Mouse (Mus musculus) hindbrain, embryonic 15.5 days (tissue): ENCODE measurements around the gene Reg2. TPM values are rescaled to one million over a fixed set of nuclear protein-coding genes. Genes with fewer than 3 reads are reported as not detected.
"Not testable (repeated sequence)": the region's sequence is repeated elsewhere in the genome, so short reads cannot be mapped to it uniquely, and the experiment has no call there.

Experiments used
- ATAC-seq: fragments of 200-750 bp; cut with Nextera tagmentation; 2 replicates; pipeline ENCODE4 v1.8.0; 2017; ENCODE audit warnings: low read depth, moderate number of reproducible peaks, moderate TSS enrichment; ENCODE audit not compliant: low FRiP score
- H3K27ac ChIP-seq: fragments of 300-500 bp; sonication (generic); replicated peaks from 2 replicates; pipeline ENCODE4 v1.5.1; 2015; ENCODE audit warnings: mild to moderate bottlenecking, inconsistent platforms
- H3K27me3 ChIP-seq: fragments of 300-500 bp; sonication (generic); 2 replicates; pipeline ENCODE4 v1.6.1; 2015; ENCODE audit warnings: control low read depth, inconsistent platforms
- H3K36me3 ChIP-seq: fragments of 300-500 bp; sonication (generic); 2 replicates; pipeline ENCODE4 v1.6.1; 2015; ENCODE audit warnings: control low read depth, inconsistent platforms
- H3K4me1 ChIP-seq: fragments of 300-500 bp; sonication (generic); replicated peaks from 2 replicates; pipeline ENCODE4 v1.6.1; 2015; ENCODE audit warnings: control low read depth, inconsistent platforms
- H3K4me2 ChIP-seq: fragments of 300-500 bp; sonication (generic); 2 replicates; pipeline ENCODE4 v1.6.1; 2015; ENCODE audit warnings: moderate library complexity, mild to moderate bottlenecking, inconsistent platforms
- H3K4me3 ChIP-seq: fragments of 300-500 bp; sonication (generic); 2 replicates; pipeline ENCODE4 v1.5.1; 2015; ENCODE audit warnings: mild to moderate bottlenecking, inconsistent platforms
- H3K9ac ChIP-seq: fragments of 300-500 bp; sonication (generic); 2 replicates; pipeline ENCODE4 v1.6.1; 2015; ENCODE audit warnings: inconsistent platforms
- H3K9me3 ChIP-seq: fragments of 300-500 bp; sonication (generic); 2 replicates; pipeline ENCODE4 v1.6.1; 2016; ENCODE audit warnings: control low read depth, inconsistent platforms
- WGBS: fragments of 180-500 bp; shearing (Covaris S2); methylation state at CpG from one replicate; pipeline ENCODE4 v1.1.7; 2015; 5-methylcytosine and 5-hydroxymethylcytosine counted together
- polyA plus RNA-seq: library from polyadenylated mRNA; unstranded; fragments of >200 nt; fragmentation: Nextera tagmentation; extraction: Ambion mirVana; gene quantifications from 2 replicates; pipeline ENCODE4 v1.2.1, GENCODE M21; 2015

Gene Reg2
- polyA plus RNA-seq, result not detected in 2 replicates

DNA sequence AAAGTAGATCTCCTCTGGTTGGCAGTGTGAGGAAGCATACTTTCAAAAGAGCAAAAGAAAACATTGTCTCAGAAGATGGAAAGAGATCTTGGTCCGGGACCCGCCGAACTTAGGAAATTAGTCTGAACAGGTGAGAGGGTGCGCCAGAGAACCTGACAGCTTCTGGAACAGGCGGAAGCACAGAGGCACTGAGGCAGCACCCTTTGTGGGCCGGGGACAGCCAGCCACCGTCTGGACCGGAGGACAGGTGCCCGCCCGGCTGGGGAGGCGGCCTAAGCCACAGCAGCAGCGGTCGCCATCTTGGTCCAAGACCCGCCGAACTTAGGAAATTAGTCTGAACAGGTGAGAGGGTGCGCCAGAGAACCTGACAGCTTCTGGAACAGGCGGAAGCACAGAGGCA lies at the start of gene Reg2:
TSS of gene Reg2 (plus strand) at position 301 of the 400 bp plus-strand sequence.
- H3K36me3 ChIP-seq, H3K4me1 ChIP-seq, H3K4me3 ChIP-seq, H3K4me2 ChIP-seq, H3K9me3 ChIP-seq, H3K27me3 ChIP-seq, H3K27ac ChIP-seq, H3K9ac ChIP-seq, ATAC-seq: not testable (repeated sequence)
- WGBS, result 98% methylated on average over 5 of the region's 17 CpGs

GRCm38 (mm10) chr6:78361971-78362563 lies 33.4 kb upstream of the Reg2 start:
- Histone ChIP-seq H3K4me1 (no peaks in the 10 kb centered on the region), H3K27ac (no peak overlapping the region), H3K9me3 (no peaks in the 10 kb centered on the region), H3K27me3 (no peaks in the 10 kb centered on the region), H3K36me3 (no peaks in the 10 kb centered on the region), H3K4me2 (no peak overlapping the region), H3K4me3 (no peak overlapping the region), H3K9ac (no peak overlapping the region)
- 70% methylated on average over 2 of the region's 2 CpGs for WGBS
- ATAC-seq, result no peak

GRCm38 (mm10) chr6:78370357-78370756 lies 25.1 kb upstream of the Reg2 start, which contains the start of gene Reg3b:
Gene Reg3b, plus strand, starts transcription at chr6:78370657.
- no peaks in the 10 kb centered on the region for H3K4me1 ChIP-seq
- no peak within 1 kb of the TSS for H3K27ac ChIP-seq
- no peak within 1 kb of the TSS for H3K4me3 ChIP-seq
- no peaks in the 10 kb centered on the region for H3K9me3 ChIP-seq
- no peaks in the 10 kb centered on the region for H3K36me3 ChIP-seq
- no peaks in the 10 kb centered on the region for H3K27me3 ChIP-seq
- ATAC-seq, result no peak
- no peak within 1 kb of the TSS for H3K4me2 ChIP-seq
- no peak within 1 kb of the TSS for H3K9ac ChIP-seq
- WGBS, result 95% methylated on average over 2 of the region's 2 CpGs

- WGBS, result 82% methylated on average over 2 of the region's 2 CpGs
Measured at GRCm38 (mm10) chr6:78378765-78379164, 16.7 kb upstream of the Reg2 start, which contains the start of gene Reg3d. Gene Reg3d, minus strand, starts transcription at chr6:78378865.

DNA sequence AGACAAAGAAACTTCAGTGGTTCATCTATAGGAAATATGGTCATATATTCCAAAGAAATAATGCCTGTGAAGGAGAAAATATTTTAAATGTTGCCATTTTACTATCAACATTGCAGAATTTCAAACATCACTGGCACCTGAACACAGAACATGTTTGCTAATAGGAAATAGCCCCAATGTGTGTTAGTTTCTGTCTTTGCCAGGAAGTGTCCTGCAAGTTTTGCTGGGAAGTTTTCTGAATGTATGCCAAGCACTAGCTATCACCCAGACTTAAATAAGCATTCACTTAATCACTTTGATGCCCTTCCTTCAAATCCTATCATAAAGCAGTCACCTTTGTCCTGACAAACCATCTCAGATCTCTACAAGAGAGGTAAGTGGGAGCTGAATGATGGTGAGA lies 15.0 kb upstream of the Reg2 start, which contains the start of gene Reg3a:
TSS of gene Reg3a (plus strand) at position 301 of the 400 bp plus-strand sequence.
- H3K27me3 ChIP-seq, result no peaks in the 10 kb centered on the region
- H3K9ac ChIP-seq, result no peak within 1 kb of the TSS
- no peaks in the 10 kb centered on the region for H3K4me1 ChIP-seq
- H3K36me3 ChIP-seq, result no peaks in the 10 kb centered on the region
- no peak for ATAC-seq
- H3K4me3 ChIP-seq, result no peak within 1 kb of the TSS
- H3K9me3 ChIP-seq, result no peaks in the 10 kb centered on the region
- H3K4me2 ChIP-seq, result no peak within 1 kb of the TSS
- no peak within 1 kb of the TSS for H3K27ac ChIP-seq

More at GRCm38 (mm10) chr6:78378765-78379164, 16.7 kb upstream of the Reg2 start, which contains the start of gene Reg3d:
- Histone ChIP-seq H3K4me2 (no peak within 1 kb of the TSS), H3K36me3 (no peaks in the 10 kb centered on the region), H3K9ac (no peak within 1 kb of the TSS), H3K4me1 (no peaks in the 10 kb centered on the region), H3K9me3 (no peaks in the 10 kb centered on the region), H3K27me3 (no peaks in the 10 kb centered on the region), H3K4me3 (no peak within 1 kb of the TSS), H3K27ac (no peak within 1 kb of the TSS)
- no peak for ATAC-seq

DNA sequence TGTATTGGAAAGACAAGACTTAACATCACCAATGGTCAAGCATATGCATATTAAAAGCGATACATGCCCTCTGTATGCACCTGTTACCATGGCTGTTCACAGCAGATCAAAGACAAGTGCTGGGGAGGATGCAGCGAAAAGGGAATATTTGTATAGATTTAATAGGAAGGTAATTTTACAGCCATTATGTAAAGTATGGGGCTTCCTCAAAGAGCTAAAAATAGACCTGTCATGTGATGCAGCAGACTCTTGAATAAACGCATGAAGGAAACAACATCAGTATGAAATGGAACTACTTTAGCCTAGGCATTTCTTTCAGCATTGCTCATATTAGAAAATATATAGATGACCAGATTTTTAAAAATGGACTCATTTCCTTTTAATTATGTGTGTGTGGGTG lies 9.8 kb upstream of the Reg2 start:
- no peaks in the 10 kb centered on the region for H3K9me3 ChIP-seq
- H3K36me3 ChIP-seq, result no peaks in the 10 kb centered on the region
- no peak for ATAC-seq
- H3K27ac ChIP-seq, result no peak overlapping the region
- H3K27me3 ChIP-seq, result no peaks in the 10 kb centered on the region
- H3K4me2 ChIP-seq, result no peak overlapping the region
- WGBS, result 72% methylated on average over 3 of the region's 3 CpGs
- no peak overlapping the region for H3K4me3 ChIP-seq
- H3K4me1 ChIP-seq, result no peaks in the 10 kb centered on the region
- H3K9ac ChIP-seq, result no peak overlapping the region

- not testable (repeated sequence) for H3K27ac ChIP-seq, H3K9ac ChIP-seq, H3K4me1 ChIP-seq, H3K9me3 ChIP-seq, ATAC-seq, H3K4me2 ChIP-seq, H3K27me3 ChIP-seq, H3K4me3 ChIP-seq, H3K36me3 ChIP-seq
Measured at GRCm38 (mm10) chr6:78422411-78422810, 27.0 kb downstream of the Reg2 start, which contains the start of gene Reg1. Gene Reg1, plus strand, starts transcription at chr6:78422711.

- Histone ChIP-seq H3K9ac (no peak overlapping the region), H3K4me3 (no peak overlapping the region), H3K27ac (no peak overlapping the region), H3K36me3 (no peaks in the 10 kb centered on the region), H3K4me1 (no peaks in the 10 kb centered on the region), H3K9me3 (no peaks in the 10 kb centered on the region), H3K27me3 (no peaks in the 10 kb centered on the region), H3K4me2 (no peak overlapping the region)
- ATAC-seq, result no peak
- WGBS, result 75% methylated on average over 3 of the region's 3 CpGs
Measured at GRCm38 (mm10) chr6:78425497-78425896, 30.1 kb downstream of the Reg2 start.

GRCm38 (mm10) chr6:78447202-78447601 lies 51.8 kb downstream of the Reg2 start:
- Histone ChIP-seq H3K36me3 (no peaks in the 10 kb centered on the region), H3K9me3 (no peaks in the 10 kb centered on the region), H3K27me3 (no peaks in the 10 kb centered on the region), H3K4me3 (no peak overlapping the region), H3K27ac (no peak overlapping the region), H3K4me2 (no peak overlapping the region), H3K9ac (no peak overlapping the region), H3K4me1 (no peaks in the 10 kb centered on the region)
- 74% methylated on average over 1 of the region's 1 CpGs for WGBS
- ATAC-seq, result no peak

DNA sequence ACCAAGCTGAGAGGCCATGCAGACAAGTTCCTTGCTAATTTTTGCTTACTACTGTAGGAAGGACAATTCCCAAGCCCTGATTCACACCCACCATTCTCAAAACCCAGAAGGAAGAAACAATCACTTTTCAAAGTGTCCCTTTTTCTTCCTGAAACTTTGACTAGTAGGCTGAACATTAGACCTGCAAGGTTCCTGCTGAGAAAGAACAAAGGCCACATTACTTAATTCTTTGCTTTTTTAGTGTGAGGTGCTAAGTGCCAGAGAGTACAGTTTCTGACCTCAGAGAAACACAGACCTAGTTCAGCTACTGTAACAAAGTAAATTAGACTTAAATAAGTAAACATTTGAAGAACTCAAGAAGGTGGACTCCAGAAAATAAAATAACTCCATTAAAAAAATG lies 53.0 kb downstream of the Reg2 start:
- no peak for ATAC-seq
- Histone ChIP-seq H3K9ac (no peak overlapping the region), H3K4me2 (no peak overlapping the region), H3K4me1 (no peaks in the 10 kb centered on the region), H3K27ac (no peak overlapping the region), H3K36me3 (no peaks in the 10 kb centered on the region), H3K27me3 (no peaks in the 10 kb centered on the region), H3K9me3 (no peaks in the 10 kb centered on the region), H3K4me3 (no peak overlapping the region)

DNA sequence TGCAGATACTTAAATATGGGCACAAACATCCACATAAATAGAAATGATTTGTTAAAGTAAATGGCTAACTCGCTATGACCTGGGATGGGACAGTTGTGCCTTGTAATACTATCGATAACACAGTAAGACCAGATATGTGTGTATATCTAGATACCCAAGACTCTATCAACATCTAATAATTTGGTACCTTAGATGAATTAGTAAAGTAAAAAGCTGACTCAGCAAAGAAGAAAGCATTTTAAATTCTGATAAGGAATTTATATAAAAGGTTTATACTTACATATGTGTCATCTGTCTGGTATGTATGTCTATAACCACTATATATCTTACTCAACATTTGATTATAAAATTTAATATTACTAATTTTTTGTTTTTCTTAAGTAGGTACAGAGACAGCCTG lies 57.4 kb downstream of the Reg2 start:
- Histone ChIP-seq H3K9me3 (no peaks in the 10 kb centered on the region), H3K4me3 (no peak overlapping the region), H3K4me2 (no peak overlapping the region), H3K27ac (no peak overlapping the region), H3K9ac (no peak overlapping the region), H3K4me1 (no peaks in the 10 kb centered on the region), H3K36me3 (no peaks in the 10 kb centered on the region), H3K27me3 (no peaks in the 10 kb centered on the region)
- WGBS, result 97% methylated on average over 2 of the region's 2 CpGs
- ATAC-seq, result no peak
